22 mouse cellular contexts compared by ENCODE assay signal in genomic region chr3:82340111-82340510, GRCm38 (mm10). TPM values are rescaled to one million over a fixed set of nuclear protein-coding genes. Genes with fewer than 3 reads are reported as not detected.
A peak's percentile ranks its signal among the peaks of the same experiment; 100 is the strongest.
DNase-seq lines count a peak whose midpoint lies in the region; ATAC-seq and TF ChIP-seq lines count a peak whose summit lies in the region.
"Had no signal": no experiment of that assay in that cellular context is flagged by ENCODE, and none has a peak within 500 bp of the region (broad histone marks: within the 10 kb centered on the region; RNA-seq: fewer than 3 reads in every experiment).

No protein-coding gene starts in this region.

- H3K4me2 ChIP-seq in hindbrain, embryonic 12.5 days (replicated peaks), result no peak overlapping the region
- no peak overlapping the region for H3K4me2 ChIP-seq in hindbrain, postnatal 0 days (ENCODE audit: low read depth, low read length)
- H3K4me2 ChIP-seq: embryonic facial prominence, embryonic 15.5 days; heart, embryonic 12.5 days; liver, embryonic 11.5 days; midbrain, embryonic 13.5 days; neural tube, embryonic 13.5 days had no signal

- ATAC-seq in hindbrain, embryonic 12.5 days (ENCODE audit: low FRiP score), result 0 out of 2 replicates have a peak, but pooled peaks have one; percentile 11
- no peak for ATAC-seq in hindbrain, postnatal 0 days
- peak; percentile 98 for ATAC-seq in common myeloid progenitor, adult 5-6 weeks (replicated peaks; ENCODE audit: low read depth, poor library complexity, severe bottlenecking)
- ATAC-seq: forebrain, embryonic 16.5 days; hindbrain, embryonic 16.5 days; midbrain, embryonic 13.5 days had no signal

- no peaks in the 10 kb centered on the region for H3K36me3 ChIP-seq in hindbrain, embryonic 12.5 days
- H3K36me3 ChIP-seq in hindbrain, postnatal 0 days (ENCODE audit: insufficient read depth, low read length), result no peaks in the 10 kb centered on the region
- H3K36me3 ChIP-seq: embryonic facial prominence, embryonic 15.5 days; heart, embryonic 12.5 days; midbrain, embryonic 13.5 days; neural tube, embryonic 13.5 days had no signal

- H3K9me3 ChIP-seq in hindbrain, embryonic 12.5 days (replicated peaks), result no peaks in the 10 kb centered on the region
- no peaks in the 10 kb centered on the region for H3K9me3 ChIP-seq in hindbrain, postnatal 0 days (ENCODE audit: low read length)
- H3K9me3 ChIP-seq: embryonic facial prominence, embryonic 15.5 days; heart, embryonic 12.5 days; midbrain, embryonic 13.5 days; neural tube, embryonic 13.5 days had no signal

- no peaks in the 10 kb centered on the region for H3K27me3 ChIP-seq in hindbrain, embryonic 12.5 days
- no peaks in the 10 kb centered on the region for H3K27me3 ChIP-seq in hindbrain, postnatal 0 days (ENCODE audit: insufficient read depth, low read length)
- H3K27me3 ChIP-seq: embryonic facial prominence, embryonic 15.5 days; heart, embryonic 12.5 days; midbrain, embryonic 13.5 days; neural tube, embryonic 13.5 days had no signal

- H3K9ac ChIP-seq in hindbrain, embryonic 12.5 days, result no peak overlapping the region
- H3K9ac ChIP-seq in hindbrain, postnatal 0 days (replicated peaks; ENCODE audit: low read length), result no peak overlapping the region
- H3K9ac ChIP-seq: embryonic facial prominence, embryonic 15.5 days; heart, embryonic 12.5 days; midbrain, embryonic 13.5 days; neural tube, embryonic 13.5 days had no signal

- DNase-seq in hindbrain, postnatal 0 days (ENCODE audit: low spot score), result no peak
- DNase-seq in spleen, postnatal 36 days (ENCODE audit: low spot score in 2 of 2), result peak; percentile 28 to 41
- DNase-seq in spleen, postnatal 14 days (ENCODE audit: low spot score in 2 of 2), result no peak
- no peak for DNase-seq in gastrocnemius, adult 2 months
- DNase-seq in thymus, postnatal 14 days, result no peak
- DNase-seq: adrenal gland, adult 8-10 months; cerebellum, adult 8-10 months; heart, postnatal 14 days; kidney, adult 18-20 months; lung, adult 18-20 months; right cerebral cortex, adult 18-20 months; thymus, postnatal 36 days had no signal

- no peaks in the 10 kb centered on the region for H3K4me1 ChIP-seq in hindbrain, embryonic 12.5 days
- H3K4me1 ChIP-seq in hindbrain, postnatal 0 days (ENCODE audit: insufficient read depth, low read length), result no peaks in the 10 kb centered on the region
- H3K4me1 ChIP-seq: embryonic facial prominence, embryonic 15.5 days; midbrain, embryonic 13.5 days; neural tube, embryonic 13.5 days had no signal

- no peak overlapping the region for H3K27ac ChIP-seq in hindbrain, embryonic 12.5 days
- H3K27ac ChIP-seq in hindbrain, postnatal 0 days, result no peak overlapping the region
- H3K27ac ChIP-seq in gastrocnemius, adult 2 months, result no peak overlapping the region
- H3K27ac ChIP-seq: embryonic facial prominence, embryonic 15.5 days; macrophage; midbrain, embryonic 13.5 days; neural tube, embryonic 13.5 days had no signal

- WGBS in hindbrain, embryonic 12.5 days, result 63% methylated on average over 10 of the region's 10 CpGs
- WGBS in hindbrain, postnatal 0 days, result 73% methylated on average over 10 of the region's 10 CpGs

- no peak overlapping the region for H3K4me3 ChIP-seq in hindbrain, embryonic 12.5 days
- no peak overlapping the region for H3K4me3 ChIP-seq in hindbrain, postnatal 0 days (ENCODE audit: low read length)
- H3K4me3 ChIP-seq in gastrocnemius, adult 2 months, result no peak overlapping the region
- H3K4me3 ChIP-seq: embryonic facial prominence, embryonic 15.5 days; heart, embryonic 12.5 days; midbrain, embryonic 13.5 days; neural tube, embryonic 13.5 days had no signal

- intact Hi-C loops in gastrocnemius, adult 2 months (cut with DNase I), result no loop called here

- no peak for TF ChIP-seq CTCF in hindbrain, postnatal 0 days (IDR thresholded peaks at IDR 0.05; ENCODE audit: low read depth)
- TF ChIP-seq CTCF in gastrocnemius, adult 2 months (IDR thresholded peaks at IDR 0.05), result no peak

RNA-seq across cellular contexts. Expression of gene Map9, which starts 17.7 kb away (rescaled TPM):
- 16.7 and 20.5 TPM in 2 replicates for polyA plus RNA-seq in hindbrain, embryonic 12.5 days (2016; fragmentation: Nextera tagmentation; extraction: Ambion mirVana)
- 47.8 and 53.3 TPM in 2 replicates for total RNA-seq in hindbrain, postnatal 0 days (2014; rRNA removed)
- 109 and 118 TPM in 2 replicates for polyA plus RNA-seq in hindbrain, postnatal 0 days (2015; fragmentation: Nextera tagmentation; extraction: Ambion mirVana)
- 1.1 and 33.4 TPM in 2 replicates for total RNA-seq in common myeloid progenitor, adult 5-6 weeks (2017)
- 1 to 10 TPM; 1.8 to 2.7 TPM for total RNA-seq in gastrocnemius, adult 2 months (2021)

Comparison
In these comparisons a context has a peak if more than half of its experiments do, and no peak if none do; other contexts are left out.
1. DNase-seq: peak in spleen, postnatal 36 days (2 of 2); none in hindbrain, postnatal 0 days (single experiment), spleen, postnatal 14 days (0 of 2), gastrocnemius, adult 2 months (single experiment) and thymus, postnatal 14 days (single experiment).